Mouse (Mus musculus) CH12.LX (cell line): ENCODE data around the gene Pdpk1. TPM values are rescaled to one million over a fixed set of nuclear protein-coding genes. Genes with fewer than 3 reads are reported as not detected.

ENCODE experiments used
- DNase-seq: peaks from one replicate; pipeline ENCODE4 v3.0.0-alpha.2; 2013; ENCODE audit errors: extremely low read depth
- H3K27ac ChIP-seq: 2 replicates; pipeline ENCODE4 v1.5.1; 2012; ENCODE audit warnings: low read depth, mild to moderate bottlenecking, control low read depth, moderate library complexity; ENCODE audit not compliant: insufficient read depth
- H3K27me3 ChIP-seq: replicated peaks from 2 replicates; pipeline ENCODE3; 2012; ENCODE audit warnings: inconsistent platforms
- H3K36me3 ChIP-seq, 2 experiments: replicated peaks in 1 of 2; 2 replicates each; pipeline versions ENCODE3 to v1.6.1; 2012; ENCODE audit warnings: inconsistent platforms in 1 of 2, low read length in 1 of 2, mild to moderate bottlenecking in 1 of 2, mixed read lengths in 1 of 2, moderate library complexity in 1 of 2; ENCODE audit not compliant: control insufficient read depth in 1 of 2, insufficient read depth in 1 of 2
- H3K4me1 ChIP-seq, 2 experiments: 2 replicates each; pipeline ENCODE4 v1.6.1; 2012; ENCODE audit warnings: inconsistent platforms in 1 of 2, moderate library complexity in 1 of 2; ENCODE audit not compliant: insufficient read depth in 2 of 2, control insufficient read depth in 1 of 2
- H3K4me2 ChIP-seq: 2 replicates; pipeline ENCODE4 v1.6.1; 2012; ENCODE audit warnings: low read depth, mild to moderate bottlenecking, control low read depth; ENCODE audit not compliant: poor library complexity, insufficient read depth, severe bottlenecking
- H3K4me3 ChIP-seq, 3 experiments: fragments of 150-350 bp in 1 of 3; sonication (generic) in 1 of 3; replicated peaks in 1 of 3; 2 replicates each; pipeline versions ENCODE3 to v1.5.1; 2011 to 2012; ENCODE audit warnings: low read depth in 2 of 3, low read length in 2 of 3, mild to moderate bottlenecking in 2 of 3, moderate library complexity in 2 of 3, control low read depth in 1 of 3, improper control_type of control experiment in 1 of 3, inconsistent platforms in 1 of 3, mixed read lengths in 1 of 3; ENCODE audit not compliant: poor library complexity in 1 of 3
- H3K79me2 ChIP-seq: replicated peaks from 2 replicates; pipeline ENCODE4 v1.6.1; 2012; ENCODE audit warnings: mild to moderate bottlenecking, moderate library complexity; ENCODE audit not compliant: control insufficient read depth, poor library complexity, insufficient read depth, severe bottlenecking; ENCODE audit errors: extremely low read depth
- H3K9ac ChIP-seq: 2 replicates; pipeline ENCODE4 v1.6.1; 2012; ENCODE audit warnings: low read depth, mild to moderate bottlenecking, control low read depth, moderate library complexity; ENCODE audit not compliant: insufficient read depth
- H3K9me3 ChIP-seq: replicated peaks from 2 replicates; pipeline ENCODE3; 2012; ENCODE audit warnings: low read length, inconsistent platforms, mixed read lengths
- BHLHE40 ChIP-seq: IDR thresholded peaks from 2 replicates; pipeline ENCODE4 v1.6.1; 2011; ENCODE audit warnings: mild to moderate bottlenecking, low read depth, low read length, improper control_type of control experiment
- CHD1 ChIP-seq: IDR thresholded peaks from 2 replicates; pipeline ENCODE4 v1.6.1; 2012; ENCODE audit warnings: low read depth, low read length, improper control_type of control experiment, inconsistent platforms
- CTCF ChIP-seq, 2 experiments: IDR thresholded peaks in 1 of 2; conservative IDR thresholded peaks in 1 of 2; 2 replicates each; pipeline ENCODE4 v1.5.1; 2011 to 2012; ENCODE audit warnings: low read depth in 2 of 2, low read length in 2 of 2, improper control_type of control experiment in 1 of 2, inconsistent platforms in 1 of 2, mild to moderate bottlenecking in 1 of 2, moderate library complexity in 1 of 2
- EP300 ChIP-seq: IDR thresholded peaks from 2 replicates; pipeline ENCODE4 v1.6.1; 2011; ENCODE audit warnings: low read length, improper control_type of control experiment
- ETS1 ChIP-seq: conservative IDR thresholded peaks from 2 replicates; pipeline ENCODE4 v1.6.1; 2012; ENCODE audit warnings: low read depth, mild to moderate bottlenecking, inconsistent platforms, low read length, improper control_type of control experiment, moderate library complexity
- IRF4 ChIP-seq: IDR thresholded peaks from 2 replicates; pipeline ENCODE4 v1.6.1; 2014; ENCODE audit warnings: low read depth, mild to moderate bottlenecking, inconsistent platforms, low read length, improper control_type of control experiment
- JUND ChIP-seq: conservative IDR thresholded peaks from 2 replicates; pipeline ENCODE4 v1.6.1; 2011; ENCODE audit warnings: low read depth, low read length, improper control_type of control experiment
- MAFK ChIP-seq: IDR thresholded peaks from 2 replicates; pipeline ENCODE4 v1.6.1; 2011; ENCODE audit warnings: low read length, improper control_type of control experiment; ENCODE audit not compliant: insufficient replicate concordance
- MAZ ChIP-seq: IDR thresholded peaks from 2 replicates; pipeline ENCODE4 v1.6.1; 2012; ENCODE audit warnings: low read depth, mild to moderate bottlenecking, inconsistent platforms, low read length, improper control_type of control experiment, moderate library complexity
- MEF2A ChIP-seq: IDR thresholded peaks from 2 replicates; pipeline ENCODE4 v1.6.1; 2014; ENCODE audit warnings: low read depth, mild to moderate bottlenecking, inconsistent platforms, low read length, improper control_type of control experiment, borderline replicate concordance
- NELFE ChIP-seq: IDR thresholded peaks from 2 replicates; pipeline ENCODE4 v1.6.1; 2011; ENCODE audit warnings: low read depth, low read length, improper control_type of control experiment
- NRF1 ChIP-seq: IDR thresholded peaks from 2 replicates; pipeline ENCODE4 v1.6.1; 2014; ENCODE audit warnings: low read depth, mild to moderate bottlenecking, inconsistent platforms, low read length, improper control_type of control experiment, moderate library complexity
- POLR2A ChIP-seq: IDR thresholded peaks from 2 replicates; pipeline ENCODE4 v1.6.1; 2011; ENCODE audit warnings: low read depth, mild to moderate bottlenecking, improper control_type of control experiment, low read length
- POLR2AphosphoS2 ChIP-seq: IDR thresholded peaks from 2 replicates; pipeline ENCODE4 v1.6.1; 2011; ENCODE audit warnings: low read depth, low read length, improper control_type of control experiment
- RCOR1 ChIP-seq: conservative IDR thresholded peaks from 2 replicates; pipeline ENCODE4 v1.6.1; 2012; ENCODE audit warnings: low read depth, mild to moderate bottlenecking, inconsistent platforms, low read length, improper control_type of control experiment
- SIN3A ChIP-seq: IDR thresholded peaks from 2 replicates; pipeline ENCODE4 v1.6.1; 2012; ENCODE audit warnings: low read length, improper control_type of control experiment, inconsistent platforms
- SMC3 ChIP-seq: IDR thresholded peaks from 2 replicates; pipeline ENCODE4 v1.6.1; 2011; ENCODE audit warnings: low read depth, low read length, improper control_type of control experiment
- TBP ChIP-seq: conservative IDR thresholded peaks from 2 replicates; pipeline ENCODE4 v1.6.1; 2011; ENCODE audit warnings: low read depth, low read length, improper control_type of control experiment
- TCF12 ChIP-seq: IDR thresholded peaks from 2 replicates; pipeline ENCODE4 v1.6.1; 2014; ENCODE audit warnings: low read depth, mild to moderate bottlenecking, inconsistent platforms, low read length, improper control_type of control experiment
- UBTF ChIP-seq: IDR thresholded peaks from 2 replicates; pipeline ENCODE4 v1.6.1; 2012; ENCODE audit warnings: low read depth, mild to moderate bottlenecking, inconsistent platforms, low read length, improper control_type of control experiment, moderate library complexity
- USF1 ChIP-seq: IDR thresholded peaks from 2 replicates; pipeline ENCODE4 v1.6.1; 2014; ENCODE audit warnings: low read depth, mild to moderate bottlenecking, inconsistent platforms, low read length, improper control_type of control experiment
- USF2 ChIP-seq: conservative IDR thresholded peaks from 2 replicates; pipeline ENCODE4 v1.6.1; 2011; ENCODE audit warnings: low read depth, low read length, improper control_type of control experiment
- ZNF384 ChIP-seq: IDR thresholded peaks from 2 replicates; pipeline ENCODE4 v1.6.1; 2012; ENCODE audit warnings: low read depth, low read length, improper control_type of control experiment, inconsistent platforms
- dilution Hi-C: fragments of 300-500 bp; cut with MboI; formaldehyde crosslinking; loops from 2 replicates; pipeline ENCODE4 v1.14.3; 2020; ENCODE audit warnings: low sequenced_read_pairs; ENCODE audit not compliant: extremely low pct_unique_long_range_greater_than_20kb, extremely low pct_ligation_motif_present
- in situ Hi-C: fragments of 300-500 bp; cut with MboI; formaldehyde crosslinking; loops from 3 replicates; pipeline ENCODE4 v1.14.3; 2019; ENCODE audit warnings: low sequenced_read_pairs, low pct_ligation_motif_present, low pct_unique_long_range_greater_than_20kb, mixed read lengths
- polyA plus RNA-seq: library from polyadenylated mRNA; unstranded; fragments of >175 nt; gene quantifications from 2 replicates; pipeline ENCODE4 v1.2.1, GENCODE M21; 2012; ENCODE audit warnings: low read depth; ENCODE audit not compliant: insufficient read length
- total RNA-seq, 2 experiments: library from RNA; depleted of rRNA; stranded (reverse); fragments of 300-350 nt in 1 of 2; fragments of >200 nt in 1 of 2; gene quantifications; 2 replicates each; pipeline ENCODE4 v1.2.3; 2012 to 2014

The Pdpk1 gene
- total and polyA plus RNA-seq, 3 experiments: 12.2 to 17.0 (median 15.9) TPM

- Histone ChIP-seq H3K9me3 (no peaks in the 10 kb centered on the region), H3K79me2 (peaks cover 38% of the 10 kb centered on the region), H3K9ac (no peak overlapping the region), H3K27me3 (no peaks in the 10 kb centered on the region), H3K4me1 (peaks cover 12 to 56% of the 10 kb centered on the region in 2 experiments), H3K4me3 (no peak overlapping the region), H3K27ac (no peak overlapping the region), H3K4me2 (peak overlapping the region; percentile 100; the same call in 1 of the 2 replicates), H3K36me3 (peaks cover 0 to 14% of the 10 kb centered on the region in 2 experiments)
- dilution Hi-C loops (no loop called here), in situ Hi-C loops (no loop called here)
- DNase-seq: peak; percentile 60
- TF ChIP-seq ZNF384 (no peak), MAFK (no peak), TBP (no peak), RCOR1 (no peak), JUND (no peak), CHD1 (no peak), SMC3 (no peak), USF2 (peak; percentile 56), USF1 (peak; percentile 46), NRF1 (no peak), EP300 (peak; percentile 41; the same call in 1 of the 2 replicates), SIN3A (no peak), UBTF (no peak), BHLHE40 (peak; percentile 86), CTCF (conservative IDR thresholded peaks at IDR 0.05 in 1 of 2, IDR thresholded peaks at IDR 0.05 in 1 of 2; ENCODE audit: low read depth in 2 of 2, low read length in 2 of 2) (no peak), ETS1 (0 out of 2 replicates have a peak, but pooled peaks have one; percentile 13), POLR2A (no peak), IRF4 (no peak), NELFE (no peak), POLR2AphosphoS2 (no peak)
Observed at GRCm38 (mm10) chr17:24139256-24139655, 11.5 kb downstream of the Pdpk1 start.

GRCm38 (mm10) chr17:24137226-24137880 lies 13.4 kb downstream of the Pdpk1 start:
- Histone ChIP-seq H3K27me3 (no peaks in the 10 kb centered on the region), H3K4me3 (no peak overlapping the region), H3K9ac (no peak overlapping the region), H3K4me1 (peaks cover 12 to 52% of the 10 kb centered on the region in 2 experiments), H3K4me2 (no peak overlapping the region), H3K27ac (no peak overlapping the region), H3K36me3 (peaks cover 0 to 25% of the 10 kb centered on the region in 2 experiments), H3K9me3 (no peaks in the 10 kb centered on the region), H3K79me2 (peaks cover 38% of the 10 kb centered on the region)
- in situ Hi-C loops (no loop called here), dilution Hi-C loops (no loop called here)
- peak; percentile 10; the same call in 1 of the 2 replicates for TF ChIP-seq BHLHE40
- no peak for TF ChIP-seq MEF2A
- no peak for TF ChIP-seq MAZ
- 0 out of 2 replicates have a peak, but pooled peaks have one; percentile 28 for TF ChIP-seq TCF12
- DNase-seq: peak; percentile 31
